9 mouse cellular contexts compared by ENCODE assay signal in genomic region chr2:165055905-165056304, GRCm38 (mm10). TPM values are rescaled to one million over a fixed set of nuclear protein-coding genes. Genes with fewer than 3 reads are reported as not detected.
A peak's percentile ranks its signal among the peaks of the same experiment; 100 is the strongest.
DNase-seq lines count a peak whose midpoint lies in the region; ATAC-seq and TF ChIP-seq lines count a peak whose summit lies in the region.
"Had no signal": no experiment of that assay in that cellular context is flagged by ENCODE, and none has a peak within 500 bp of the region (broad histone marks: within the 10 kb centered on the region; RNA-seq: fewer than 3 reads in every experiment).

No protein-coding gene starts in this region.

- H3K36me3 ChIP-seq in liver, adult 2 months (ENCODE audit: control insufficient read depth, insufficient read depth, low read length) = no peaks in the 10 kb centered on the region
- no peaks in the 10 kb centered on the region for H3K36me3 ChIP-seq in heart, embryonic 13.5 days
- H3K36me3 ChIP-seq in macrophage (ENCODE audit: inconsistent target) = no peaks in the 10 kb centered on the region

- no peaks in the 10 kb centered on the region for H3K27me3 ChIP-seq in liver, adult 2 months (ENCODE audit: control insufficient read depth, insufficient read depth, low read length)
- H3K27me3 ChIP-seq in heart, embryonic 13.5 days (replicated peaks) = peaks cover 45% of the 10 kb centered on the region

- DNase-seq in liver, adult 2 months (ENCODE audit: extremely low read depth, low read depth, low spot score) = no peak
- DNase-seq in liver = no peak
- peak; percentile 71 for DNase-seq in kidney, postnatal 10 days
- DNase-seq in ovary, postnatal 14 days (ENCODE audit: low spot score) = no peak
- DNase-seq in frontal cortex, postnatal 36 days (ENCODE audit: low spot score in 2 of 2) = no peak
- no peak for DNase-seq in right cerebral cortex, postnatal 36 days (ENCODE audit: low spot score in 2 of 2)

- H3K4me2 ChIP-seq in heart, embryonic 13.5 days = peak overlapping the region; percentile 69

- TF ChIP-seq POLR2A in liver, adult 2 months (IDR thresholded peaks at IDR 0.05; ENCODE audit: extremely low read depth, insufficient read depth, low read length) = no peak

- TF ChIP-seq CTCF in liver, adult 2 months (IDR thresholded peaks at IDR 0.05; ENCODE audit: low read depth, low read length) = no peak

- WGBS in liver, adult 2 months = 15% methylated on average over 7 of the region's 7 CpGs
- 1% methylated on average over 7 of the region's 7 CpGs for WGBS in heart, embryonic 13.5 days
- 9% methylated on average over 7 of the region's 7 CpGs for WGBS in macrophage (ENCODE audit: missing documents)

- H3K9ac ChIP-seq in liver, adult 2 months (ENCODE audit: low read depth, low read length) = peak overlapping the region; percentile 20; the same call in 1 of the 2 replicates
- H3K9ac ChIP-seq in heart, embryonic 13.5 days = peak overlapping the region; percentile 61

- peak overlapping the region; percentile 39 for H3K4me3 ChIP-seq in liver, adult 2 months (ENCODE audit: insufficient read depth, low read depth, low read length)
- H3K4me3 ChIP-seq in heart, embryonic 13.5 days = peak overlapping the region; percentile 48
- H3K4me3 ChIP-seq in macrophage (ENCODE audit: inconsistent target) = peak overlapping the region; percentile 52

- no peaks in the 10 kb centered on the region for H3K79me2 ChIP-seq in liver, adult 2 months (ENCODE audit: control insufficient read depth, insufficient read depth, low read length)
- H3K79me2 ChIP-seq in macrophage (ENCODE audit: inconsistent target) = peaks cover 6% of the 10 kb centered on the region; the same call in 1 of the 2 replicates

- no peaks in the 10 kb centered on the region; the same call in 1 of the 2 replicates for H3K9me3 ChIP-seq in heart, embryonic 13.5 days

- no peak for ATAC-seq in heart, embryonic 13.5 days (ENCODE audit: extremely low read depth, insufficient number of reproducible peaks, low FRiP score, low TSS enrichment)

- H3K4me1 ChIP-seq in liver, adult 2 months (ENCODE audit: control insufficient read depth, insufficient read depth, low read length) = no peaks in the 10 kb centered on the region
- peaks cover 17% of the 10 kb centered on the region for H3K4me1 ChIP-seq in heart, embryonic 13.5 days

- H3K27ac ChIP-seq in liver, adult 2 months (replicated peaks; ENCODE audit: insufficient read depth, low read depth, low read length) = no peak overlapping the region
- 0 out of 2 replicates have a peak overlapping the region, but pooled peaks have one; percentile 33 for H3K27ac ChIP-seq in heart, embryonic 13.5 days (replicated peaks)
- H3K27ac ChIP-seq in macrophage = peak overlapping the region; percentile 37

RNA-seq across cellular contexts. Expression of gene Cd40, which starts 0.5 kb away (rescaled TPM):
- total RNA-seq in liver, adult 2 months (2014; rRNA removed) = 0.74 and 1.7 TPM in 2 replicates
- polyA plus RNA-seq in liver, adult 2 months (2012; rRNA removed) = 0.37 and 1.0 TPM in 2 replicates
- polyA plus RNA-seq in heart, embryonic 13.5 days (2015; fragmentation: Nextera tagmentation; extraction: Ambion mirVana) = 7.6 and 8.5 TPM in 2 replicates
- total RNA-seq in macrophage (2018; cell fraction: chromatin; rRNA removed) = 1,000 to 10,000 TPM in 8 of 26 experiments, 100 to 1,000 TPM in 7, 10 to 100 TPM in 9, 1 to 10 TPM in 2; 8.1 to 2,694 (median 459) TPM
- 100 to 1,000 TPM in 9 of 26 experiments, 10 to 100 TPM in 11, 1 to 10 TPM in 6; 3.3 to 518 (median 52.4) TPM for total RNA-seq in macrophage (2018; cell fraction: cytosol; rRNA removed)
- 1,000 to 10,000 TPM in 6 of 26 experiments, 100 to 1,000 TPM in 10, 10 to 100 TPM in 9, 1 to 10 TPM in 1; 3.9 to 1,252 (median 344) TPM for total RNA-seq in macrophage (2018; cell fraction: nucleus; rRNA removed)
- 6.5 to 14.8 TPM (median 7.5 TPM) in 3 replicates for polyA plus RNA-seq in macrophage (2018)
- total RNA-seq: MEL had no signal

RNA-seq across cellular contexts. Expression of gene Ncoa5, which starts 21.2 kb away (rescaled TPM):
- total RNA-seq in liver, adult 2 months (2014; rRNA removed) = 4.3 and 6.8 TPM in 2 replicates
- polyA plus RNA-seq in liver, adult 2 months (2012; rRNA removed) = 9.2 and 11.5 TPM in 2 replicates
- 40.0 and 42.2 TPM in 2 replicates for polyA plus RNA-seq in heart, embryonic 13.5 days (2015; fragmentation: Nextera tagmentation; extraction: Ambion mirVana)
- 100 to 1,000 TPM in 21 of 26 experiments, 10 to 100 TPM in 5; 79.1 to 244 (median 122) TPM for total RNA-seq in macrophage (2018; cell fraction: chromatin; rRNA removed)
- 10 to 100 TPM; 17.4 to 38.7 (median 21.2) TPM for total RNA-seq in macrophage (2018; cell fraction: cytosol; rRNA removed)
- total RNA-seq in macrophage (2018; cell fraction: nucleus; rRNA removed) = 100 to 1,000 TPM in 5 of 26 experiments, 10 to 100 TPM in 21; 37.4 to 145 (median 72.1) TPM
- 20.5 to 27.6 TPM (median 25.1 TPM) in 3 replicates for polyA plus RNA-seq in macrophage (2018)

RNA-seq across cellular contexts. Expression of gene 1700025C18Rik, which starts 34.6 kb away (rescaled TPM):
- not detected in 2 replicates for total RNA-seq in liver, adult 2 months (2014; rRNA removed)
- not detected in 2 replicates for polyA plus RNA-seq in liver, adult 2 months (2012; rRNA removed)
- not detected in 2 replicates for polyA plus RNA-seq in heart, embryonic 13.5 days (2015; fragmentation: Nextera tagmentation; extraction: Ambion mirVana)
- total RNA-seq in macrophage (2018; cell fraction: chromatin; rRNA removed) = not detected
- not detected for total RNA-seq in macrophage (2018; cell fraction: cytosol; rRNA removed)
- total RNA-seq in macrophage (2018; cell fraction: nucleus; rRNA removed) = not detected
- not detected in 3 replicates for polyA plus RNA-seq in macrophage (2018)
- total RNA-seq: MEL had no signal
